Mouse (Mus musculus) spleen, adult 18-20 months (tissue): ENCODE results near the gene Svop.

Experiments
- DNase-seq, 2 experiments: peaks; one replicate each; pipeline ENCODE4 v3.0.0; 2022; ENCODE audit warnings: mixed read lengths in 2 of 2

Svop gene

DNA sequence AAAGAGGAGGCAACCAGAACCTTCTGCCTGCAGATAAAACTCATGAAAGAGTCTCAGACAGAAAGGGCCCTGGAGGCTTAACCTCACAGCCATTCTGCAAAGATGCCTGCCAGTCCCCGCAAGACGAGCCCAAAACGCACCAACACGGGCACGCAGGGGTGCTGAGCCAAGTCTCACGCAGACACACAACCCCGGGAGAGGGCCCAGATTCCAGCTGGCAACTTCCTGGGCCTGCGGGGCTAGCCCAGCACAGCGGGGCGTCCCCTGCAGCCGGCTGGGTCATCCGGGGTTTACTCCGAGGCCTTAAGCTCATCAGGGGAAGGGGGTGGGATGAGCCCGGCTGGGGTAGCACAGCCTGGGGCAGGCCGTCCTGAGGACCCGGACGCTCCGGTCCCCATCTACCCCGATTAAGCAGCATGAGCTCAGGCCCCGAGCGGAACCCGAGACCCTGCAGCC, 98.3 kb downstream of the Svop start:
- peak; percentile 40 to 58 for DNase-seq

DNA sequence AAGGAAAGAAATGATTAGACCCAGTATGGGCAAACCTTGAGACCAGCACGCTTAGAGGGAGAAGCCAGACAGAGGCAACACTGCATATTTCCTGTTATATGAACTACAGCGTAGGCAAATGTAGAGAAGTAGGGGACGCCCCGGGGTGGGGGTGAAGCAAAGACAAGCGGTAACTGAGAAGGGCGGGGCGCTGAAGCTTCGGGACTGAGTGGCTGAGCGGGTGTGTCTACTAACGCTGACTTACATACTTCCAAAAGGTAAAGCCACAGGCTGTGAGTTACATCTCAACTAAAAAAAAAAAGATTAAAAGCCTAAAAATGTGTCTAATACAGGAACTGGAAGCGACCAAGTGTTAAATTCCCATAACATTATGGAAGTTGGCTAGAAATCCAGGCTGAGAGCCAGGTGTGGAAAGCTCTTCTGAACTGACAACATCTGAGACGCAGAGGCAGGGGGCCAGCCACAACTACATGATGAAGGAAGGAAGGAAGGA, 99.0 kb downstream of the Svop start:
- DNase-seq = peak; percentile 84 to 88

DNA sequence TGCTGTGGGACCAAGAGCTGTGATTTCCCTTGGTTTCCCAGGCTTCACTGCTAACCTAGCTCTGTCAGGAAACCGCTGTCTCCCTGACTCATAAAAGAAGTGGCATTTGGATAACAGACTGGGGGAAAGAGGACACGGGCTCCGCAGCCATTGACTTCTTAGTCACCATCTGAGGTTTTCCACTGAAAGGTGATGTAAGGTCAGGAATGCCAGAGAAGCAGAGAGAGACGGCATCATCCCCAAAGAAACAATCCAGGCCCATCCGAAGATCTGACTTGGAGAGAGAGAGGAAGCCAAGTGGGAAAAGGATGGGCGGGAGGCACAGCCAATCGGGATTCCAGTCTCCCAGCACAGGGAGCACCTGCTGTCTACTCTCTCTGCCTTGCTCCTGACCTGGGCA, 100.2 kb downstream of the Svop start:
- no peak for DNase-seq

DNA sequence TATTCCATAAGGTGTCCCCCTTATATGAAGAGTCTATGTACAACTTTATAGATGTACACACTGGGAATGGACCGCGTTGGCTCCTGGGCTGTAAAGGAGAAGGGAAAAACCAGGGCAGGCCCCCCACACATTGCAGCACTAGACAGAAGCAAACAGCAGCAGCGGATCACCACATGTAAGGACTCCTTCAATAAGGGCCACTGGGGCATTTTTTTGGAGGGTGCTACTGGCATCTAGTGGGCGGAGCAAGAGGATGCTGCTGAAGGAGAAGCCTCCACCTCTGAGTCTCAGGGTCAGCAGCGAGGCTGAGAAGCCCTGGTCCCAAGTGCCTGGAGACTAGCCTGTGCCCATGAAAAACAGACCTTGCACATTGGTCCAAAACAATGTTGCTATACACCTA, 100.8 kb downstream of the Svop start:
- DNase-seq = no peak

DNA sequence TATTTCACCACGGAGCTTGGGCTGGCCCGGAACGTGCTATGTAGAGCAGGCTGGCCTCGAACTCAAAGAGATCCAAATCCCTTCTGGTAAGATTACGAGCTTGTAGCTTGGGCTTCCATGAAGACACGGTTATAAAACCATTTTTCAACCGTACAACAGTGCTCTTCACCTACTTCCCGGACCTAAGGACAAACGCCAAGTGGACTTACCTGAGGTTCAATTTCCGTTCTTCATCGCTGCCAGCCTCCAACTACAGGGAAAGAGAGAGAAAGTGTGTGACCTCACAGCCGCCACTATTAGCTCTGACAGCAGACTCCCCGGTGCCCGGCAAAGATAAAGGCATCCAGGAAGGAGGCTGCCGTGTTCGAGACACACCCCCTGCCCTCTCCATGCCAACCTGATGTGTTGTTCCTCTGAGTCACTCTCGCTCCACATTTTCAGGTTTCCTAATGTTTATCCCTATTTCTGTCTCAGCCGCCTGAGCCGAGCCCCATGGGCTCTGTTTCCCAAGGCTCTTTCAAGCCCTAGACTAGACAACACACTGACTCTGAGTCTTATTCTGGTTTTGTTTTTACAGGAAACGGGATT, 101.8 kb downstream of the Svop start:
- DNase-seq = no peak

DNA sequence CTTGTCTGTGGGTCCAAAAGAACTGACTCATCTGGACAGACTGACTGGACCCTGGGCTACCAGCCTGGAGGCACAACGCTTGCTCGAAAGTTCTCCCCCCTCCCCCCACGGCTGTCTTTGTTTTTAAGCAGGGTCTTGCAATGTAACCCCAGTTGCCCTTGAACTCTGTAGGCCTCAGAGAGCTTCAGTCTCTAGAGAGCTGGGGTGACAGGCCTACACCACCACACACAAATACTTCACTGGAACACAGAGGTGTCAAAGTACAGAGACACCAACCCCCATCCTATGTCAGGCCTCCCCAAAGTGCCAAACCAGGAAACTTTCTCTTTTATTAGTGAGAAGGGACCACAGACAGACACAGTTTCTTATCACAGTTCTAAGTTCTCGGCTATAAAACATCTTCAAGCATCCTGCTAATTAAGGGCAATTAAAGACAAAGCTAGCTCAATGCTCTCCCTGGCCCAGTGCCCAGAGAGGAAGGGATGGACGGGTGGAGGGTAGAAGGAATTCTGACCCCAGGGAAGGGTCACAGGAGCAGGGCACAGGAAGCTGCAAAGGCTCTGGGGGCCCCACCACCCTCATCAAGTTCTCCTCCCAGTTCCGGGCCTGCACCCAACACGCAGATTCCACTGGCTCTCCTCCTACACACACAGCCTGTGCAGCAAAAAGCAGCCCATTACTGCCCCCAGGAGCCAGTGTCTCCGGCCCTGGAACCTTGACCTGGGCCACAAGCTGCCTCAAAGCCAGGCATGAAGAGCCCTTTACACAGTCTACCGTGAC, 105.0 kb downstream of the Svop start:
- no peak for DNase-seq

DNA sequence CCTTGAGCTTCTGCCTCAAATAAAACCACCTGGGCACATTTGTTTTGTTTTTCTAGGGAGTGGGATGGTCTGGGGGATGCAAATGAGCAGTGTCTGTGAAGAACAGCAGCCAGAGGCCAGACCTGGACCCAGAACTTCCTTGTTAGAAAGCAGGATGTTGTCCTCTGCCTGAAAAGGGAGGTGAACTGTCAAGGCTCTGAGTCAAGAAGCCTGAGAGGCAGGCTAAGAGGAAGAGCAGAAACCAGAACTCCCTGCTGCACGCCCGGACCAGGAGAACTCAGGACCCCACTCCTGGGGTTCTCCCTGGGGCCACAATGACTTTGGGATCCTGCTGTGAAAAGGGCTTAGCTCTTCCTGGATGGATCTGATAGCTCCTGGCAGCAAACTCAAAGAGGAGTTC, 105.6 kb downstream of the Svop start:
- DNase-seq = no peak

DNA sequence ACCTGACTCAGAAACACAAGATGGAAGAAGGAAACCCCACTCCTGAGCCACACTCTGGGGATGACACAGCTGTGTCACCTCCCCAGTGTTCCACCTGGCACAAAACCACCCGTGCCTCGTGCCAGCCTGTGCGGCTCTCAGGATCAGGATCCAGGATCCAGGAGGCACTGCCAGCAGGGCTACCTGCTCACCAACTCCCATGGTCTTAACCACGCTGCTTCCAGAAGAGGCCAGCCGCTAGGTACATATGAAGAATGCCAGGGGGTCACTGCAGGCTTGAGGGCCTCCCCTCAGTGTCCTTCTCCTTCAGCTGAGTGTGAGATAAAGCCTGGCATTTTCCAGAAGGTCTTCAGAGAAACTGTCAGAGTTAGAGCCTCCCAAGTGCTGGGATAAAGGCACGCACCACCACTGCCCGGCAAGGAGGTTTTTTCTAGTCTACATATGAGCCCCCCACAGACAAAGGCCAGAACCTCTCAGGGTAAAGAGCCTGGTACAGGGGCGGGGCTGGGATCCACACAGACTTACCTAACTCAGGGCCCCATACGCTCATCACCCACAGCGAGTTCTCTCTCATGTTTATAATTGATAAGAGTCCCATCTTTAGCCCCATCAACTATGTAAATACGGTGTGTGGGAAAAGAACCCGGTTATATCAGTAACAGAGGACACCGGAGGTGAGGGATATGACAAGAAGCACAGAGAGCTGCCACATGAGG, 107.2 kb downstream of the Svop start:
- DNase-seq = no peak

DNA sequence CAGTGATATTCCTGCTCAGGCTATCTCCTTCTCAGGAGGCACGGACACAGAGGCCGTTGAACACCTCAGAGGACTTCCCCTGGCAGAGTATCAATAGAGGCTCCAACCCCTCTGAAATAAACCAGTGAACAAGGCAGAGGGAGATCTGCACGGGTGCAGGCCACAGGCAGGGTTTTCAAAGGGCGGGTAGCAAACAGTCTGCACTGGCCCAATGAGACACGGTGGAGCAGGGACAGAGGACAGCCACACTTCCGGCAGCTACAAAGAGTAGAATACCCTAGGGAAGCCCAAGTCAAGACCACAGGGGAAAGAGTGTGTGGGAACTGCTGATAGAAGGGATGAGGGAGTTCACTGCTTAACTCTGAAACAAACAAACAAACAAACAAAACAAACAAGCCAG, 107.8 kb downstream of the Svop start:
- no peak for DNase-seq

DNA sequence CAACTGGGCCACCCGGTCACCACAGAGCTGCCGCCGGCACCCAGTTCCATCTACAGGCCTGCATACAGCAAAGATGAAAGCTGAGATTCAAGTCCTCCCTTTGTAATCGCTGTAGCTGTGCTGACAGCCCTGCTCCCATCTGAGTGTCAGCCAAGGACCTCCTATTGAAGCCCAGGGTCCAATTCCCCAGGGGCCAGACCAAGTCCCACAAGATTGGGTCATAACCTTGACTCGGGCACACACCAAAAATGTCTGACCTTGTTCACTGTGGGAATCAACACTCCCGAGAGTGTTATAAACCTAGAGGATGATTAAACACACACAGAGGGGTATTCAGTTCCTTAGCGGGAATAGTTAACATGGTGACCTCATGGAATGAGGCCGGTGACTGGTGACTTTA, 109.5 kb downstream of the Svop start:
- DNase-seq = no peak

DNA sequence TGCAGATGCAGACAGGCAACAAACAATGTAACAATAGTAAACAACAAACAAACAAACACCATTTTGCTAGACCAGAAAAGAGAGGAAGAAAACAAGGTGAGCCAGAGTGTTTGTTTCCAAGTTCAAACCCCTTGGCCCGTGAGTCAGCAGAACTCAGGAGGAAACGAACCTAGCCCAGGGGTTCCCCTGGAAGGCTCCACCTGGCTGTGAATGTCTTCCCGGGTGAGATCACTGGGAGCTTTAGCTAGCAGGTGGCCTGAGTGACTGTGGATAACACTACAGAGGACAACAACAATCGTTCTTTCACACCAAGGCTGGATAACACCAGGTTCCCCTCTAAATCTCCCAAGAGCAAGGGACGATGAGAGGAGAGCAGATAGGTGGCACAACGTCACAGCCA, 110.2 kb downstream of the Svop start:
- no peak for DNase-seq

DNA sequence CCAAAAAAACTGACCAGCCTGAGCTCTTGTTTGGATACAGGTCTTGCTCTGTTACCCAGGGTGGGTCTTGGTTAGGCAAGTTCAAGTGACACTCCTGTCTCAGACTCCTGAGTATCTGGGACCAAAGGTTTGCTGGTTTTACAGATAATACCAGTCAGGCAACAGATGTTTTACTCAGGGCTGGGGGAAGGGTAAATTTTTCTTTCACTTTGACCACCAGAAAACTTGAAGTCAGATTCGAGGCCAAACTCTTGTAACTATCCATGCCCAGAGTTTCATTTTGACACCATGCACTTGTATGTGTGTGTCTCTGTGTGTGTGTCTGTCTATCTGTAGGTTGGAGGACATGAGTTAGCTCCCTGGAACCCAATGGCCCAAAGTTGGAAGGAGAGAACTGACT, 110.9 kb downstream of the Svop start:
- no peak for DNase-seq

DNA sequence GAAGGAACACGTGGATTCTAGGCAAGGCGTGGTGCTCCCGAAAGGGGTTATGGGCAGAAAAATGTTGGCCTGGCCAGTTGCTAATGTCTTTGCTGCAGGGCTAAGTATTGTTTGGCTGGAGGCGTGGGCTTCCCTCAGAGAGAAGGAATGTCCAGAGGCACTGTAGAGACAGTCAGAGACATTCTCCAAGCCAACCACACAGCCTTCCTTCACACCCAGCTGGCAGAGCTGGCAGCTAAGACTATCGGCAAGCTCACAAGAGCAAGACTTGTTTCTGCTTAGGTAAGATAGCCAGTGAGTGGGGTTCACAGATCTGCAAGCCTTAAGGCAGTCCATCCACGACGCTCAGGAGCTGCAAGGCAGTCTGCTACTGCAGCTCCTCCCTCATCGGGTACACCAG, 114.1 kb downstream of the Svop start:
- no peak for DNase-seq
